Mouse (Mus musculus) cerebellum, postnatal 36 days (tissue): ENCODE results near the gene Rnf138rt1.

ENCODE experiments used
- DNase-seq, 2 experiments: peaks; one replicate each; pipeline ENCODE4 v3.0.0; 2021 to 2022; ENCODE audit warnings: mixed read lengths in 2 of 2

The Rnf138rt1 gene

GRCm38 (mm10) chrX:163760617-163761434 lies at the start of gene Rnf138rt1:
Gene Rnf138rt1 (minus strand): TSS chrX:163761329.
- DNase-seq = peak; percentile 42 to 56

- no peak for DNase-seq
Measured at GRCm38 (mm10) chrX:163807270-163807669, 46.1 kb upstream of the Rnf138rt1 start.

GRCm38 (mm10) chrX:163766290-163766689 lies 5.2 kb upstream of the Rnf138rt1 start:
- no peak for DNase-seq

- no peak for DNase-seq
Measured at GRCm38 (mm10) chrX:163761435-163761828, 303 bp upstream of the Rnf138rt1 start.

- no peak for DNase-seq
Measured at GRCm38 (mm10) chrX:163745996-163746395, 15.1 kb downstream of the Rnf138rt1 start.

GRCm38 (mm10) chrX:163743896-163744295 lies 17.2 kb downstream of the Rnf138rt1 start:
- DNase-seq = no peak

GRCm38 (mm10) chrX:163738904-163739303 lies 22.2 kb downstream of the Rnf138rt1 start:
- DNase-seq = no peak

GRCm38 (mm10) chrX:163734145-163734544 lies 27.0 kb downstream of the Rnf138rt1 start:
- DNase-seq = no peak

- DNase-seq = no peak
Measured at GRCm38 (mm10) chrX:163723630-163724029, 37.5 kb downstream of the Rnf138rt1 start.

GRCm38 (mm10) chrX:163722785-163723577 lies 38.1 kb downstream of the Rnf138rt1 start:
- no peak for DNase-seq

GRCm38 (mm10) chrX:163720597-163720996 lies 40.5 kb downstream of the Rnf138rt1 start:
- DNase-seq = no peak
